Mouse (Mus musculus) midbrain, embryonic 14.5 days (tissue): ENCODE results near the gene Ankrd17. TPM values are rescaled to one million over a fixed set of nuclear protein-coding genes. Genes with fewer than 3 reads are reported as not detected.

Experiments used
- ATAC-seq: fragments of 200-750 bp; cut with Nextera tagmentation; 2 replicates; pipeline ENCODE4 v1.8.0; 2017; ENCODE audit warnings: moderate number of reproducible peaks, moderate library complexity; ENCODE audit not compliant: low FRiP score, low TSS enrichment
- DNase-seq: peaks from one replicate; pipeline ENCODE4 v3.0.0-alpha.2; 2015
- H3K27ac ChIP-seq: fragments of 300-500 bp; sonication (generic); replicated peaks from 2 replicates; pipeline ENCODE4 v1.5.1; 2014; ENCODE audit warnings: mild to moderate bottlenecking, low read depth, low read length, moderate library complexity
- H3K27me3 ChIP-seq: fragments of 300-500 bp; sonication (generic); 2 replicates; pipeline ENCODE4 v1.6.1; 2014; ENCODE audit warnings: low read length, control low read depth, mixed read lengths; ENCODE audit not compliant: control insufficient read depth, insufficient read depth
- H3K36me3 ChIP-seq: fragments of 300-500 bp; sonication (generic); 2 replicates; pipeline ENCODE4 v1.6.1; 2014; ENCODE audit warnings: low read length, control low read depth; ENCODE audit not compliant: control insufficient read depth, insufficient read depth
- H3K4me1 ChIP-seq: fragments of 300-500 bp; sonication (generic); 2 replicates; pipeline ENCODE4 v1.6.1; 2014; ENCODE audit warnings: mild to moderate bottlenecking, antibody characterized with exemption, low read length, control low read depth; ENCODE audit not compliant: control insufficient read depth, insufficient read depth
- H3K4me2 ChIP-seq: fragments of 300-500 bp; sonication (generic); 2 replicates; pipeline ENCODE4 v1.6.1; 2014; ENCODE audit warnings: mild to moderate bottlenecking, low read length, moderate library complexity
- H3K4me3 ChIP-seq: fragments of 300-500 bp; sonication (generic); replicated peaks from 2 replicates; pipeline ENCODE4 v1.5.1; 2014; ENCODE audit warnings: low read depth, low read length
- H3K9ac ChIP-seq: fragments of 300-500 bp; sonication (generic); replicated peaks from 2 replicates; pipeline ENCODE4 v1.6.1; 2014; ENCODE audit warnings: mild to moderate bottlenecking, low read length, moderate library complexity
- H3K9me3 ChIP-seq: fragments of 300-500 bp; sonication (generic); 2 replicates; pipeline ENCODE4 v1.6.1; 2016; ENCODE audit warnings: low read length, control low read depth, mixed read lengths; ENCODE audit not compliant: control insufficient read depth
- WGBS: fragments of 180-500 bp; shearing (Covaris S2); extraction: QIAGEN DNeasy Blood & Tissue Kit; methylation state at CpG from one replicate; pipeline ENCODE4 v1.1.7; 2014; 5-methylcytosine and 5-hydroxymethylcytosine counted together
- polyA plus RNA-seq: library from polyadenylated mRNA; unstranded; fragments of >200 nt; fragmentation: Nextera tagmentation; extraction: Ambion mirVana; gene quantifications from 2 replicates; pipeline ENCODE4 v1.2.1, GENCODE M21; 2014

Gene Ankrd17
- polyA plus RNA-seq: 34.8 and 39.2 TPM in 2 replicates

- no peaks in the 10 kb centered on the region for H3K9me3 ChIP-seq
- peak within 1 kb of the TSS; percentile 99 for H3K27ac ChIP-seq
- ATAC-seq (peak; percentile 95), DNase-seq (peak; percentile 96)
- H3K4me3 ChIP-seq: peak within 1 kb of the TSS; percentile 90
- peak within 1 kb of the TSS; percentile 91 for H3K9ac ChIP-seq
- WGBS: under 1% methylated on average over 88 of the region's 104 CpGs
- H3K4me2 ChIP-seq: peak within 1 kb of the TSS; percentile 71
- no peaks in the 10 kb centered on the region for H3K36me3 ChIP-seq
- H3K27me3 ChIP-seq: no peaks in the 10 kb centered on the region
- H3K4me1 ChIP-seq: peaks cover 19% of the 10 kb centered on the region
Observed at GRCm38 (mm10) chr5:90366121-90367066, at the start of gene Ankrd17. Ankrd17 (minus strand) TSS chr5:90366577.

- no peak for DNase-seq
- Histone ChIP-seq H3K4me3 (no peak overlapping the region), H3K9me3 (no peaks in the 10 kb centered on the region), H3K4me2 (no peak overlapping the region), H3K27ac (no peak overlapping the region), H3K9ac (no peak overlapping the region), H3K4me1 (no peaks in the 10 kb centered on the region), H3K36me3 (no peaks in the 10 kb centered on the region), H3K27me3 (no peaks in the 10 kb centered on the region)
- no peak for ATAC-seq
- WGBS: 55% methylated on average over 6 of the region's 6 CpGs
Observed at GRCm38 (mm10) chr5:90414925-90415295, 48.5 kb upstream of the Ankrd17 start.

GRCm38 (mm10) chr5:90414142-90414924 is 48.0 kb upstream of the Ankrd17 start:
- no peaks in the 10 kb centered on the region for H3K27me3 ChIP-seq
- H3K4me1 ChIP-seq: no peaks in the 10 kb centered on the region
- WGBS: 83% methylated on average over 8 of the region's 8 CpGs
- H3K4me3 ChIP-seq: no peak overlapping the region
- DNase-seq: no peak
- no peak for ATAC-seq
- no peak overlapping the region for H3K4me2 ChIP-seq
- H3K9ac ChIP-seq: no peak overlapping the region
- no peaks in the 10 kb centered on the region for H3K36me3 ChIP-seq
- H3K9me3 ChIP-seq: no peaks in the 10 kb centered on the region
- H3K27ac ChIP-seq: no peak overlapping the region

GRCm38 (mm10) chr5:90405210-90405609 is 38.8 kb upstream of the Ankrd17 start:
- no peak for ATAC-seq

GRCm38 (mm10) chr5:90396817-90397216 is 30.4 kb upstream of the Ankrd17 start:
- 90% methylated on average over 4 of the region's 4 CpGs for WGBS
- H3K4me3 ChIP-seq: no peak overlapping the region
- DNase-seq (no peak), ATAC-seq (no peak)
- H3K36me3 ChIP-seq: no peaks in the 10 kb centered on the region
- no peaks in the 10 kb centered on the region for H3K27me3 ChIP-seq
- H3K9me3 ChIP-seq: no peaks in the 10 kb centered on the region
- no peak overlapping the region for H3K4me2 ChIP-seq
- no peak overlapping the region for H3K27ac ChIP-seq
- no peaks in the 10 kb centered on the region for H3K4me1 ChIP-seq
- no peak overlapping the region for H3K9ac ChIP-seq

More at GRCm38 (mm10) chr5:90405210-90405609, 38.8 kb upstream of the Ankrd17 start:
- no peaks in the 10 kb centered on the region for H3K27me3 ChIP-seq
- H3K36me3 ChIP-seq: no peaks in the 10 kb centered on the region
- no peak overlapping the region for H3K4me3 ChIP-seq
- DNase-seq: peak; percentile 24
- H3K4me1 ChIP-seq: no peaks in the 10 kb centered on the region
- no peak overlapping the region for H3K4me2 ChIP-seq
- 90% methylated on average over 4 of the region's 4 CpGs for WGBS
- H3K9me3 ChIP-seq: no peaks in the 10 kb centered on the region
- H3K27ac ChIP-seq: no peak overlapping the region
- H3K9ac ChIP-seq: no peak overlapping the region

GRCm38 (mm10) chr5:90394322-90394721 is 27.9 kb upstream of the Ankrd17 start:
- Histone ChIP-seq H3K36me3 (no peaks in the 10 kb centered on the region), H3K9ac (no peak overlapping the region), H3K9me3 (no peaks in the 10 kb centered on the region), H3K4me3 (no peak overlapping the region), H3K4me1 (no peaks in the 10 kb centered on the region), H3K27ac (no peak overlapping the region), H3K27me3 (no peaks in the 10 kb centered on the region), H3K4me2 (no peak overlapping the region)
- no peak for ATAC-seq
- WGBS: 80% methylated on average over 4 of the region's 4 CpGs
- DNase-seq: no peak

- Histone ChIP-seq H3K9me3 (no peaks in the 10 kb centered on the region), H3K36me3 (no peaks in the 10 kb centered on the region), H3K4me3 (no peak overlapping the region), H3K27me3 (no peaks in the 10 kb centered on the region), H3K27ac (no peak overlapping the region), H3K4me1 (no peaks in the 10 kb centered on the region), H3K9ac (no peak overlapping the region), H3K4me2 (no peak overlapping the region)
- DNase-seq: no peak
- 72% methylated on average over 5 of the region's 5 CpGs for WGBS
- ATAC-seq: no peak
Observed at GRCm38 (mm10) chr5:90393764-90394163, 27.4 kb upstream of the Ankrd17 start.

- Histone ChIP-seq H3K9ac (no peak overlapping the region), H3K4me1 (no peaks in the 10 kb centered on the region), H3K9me3 (0 out of 2 replicates have a peak, but pooled peaks cover 3% of the 10 kb centered on the region), H3K4me2 (no peak overlapping the region), H3K27ac (no peak overlapping the region), H3K27me3 (no peaks in the 10 kb centered on the region), H3K4me3 (no peak overlapping the region), H3K36me3 (no peaks in the 10 kb centered on the region)
- ATAC-seq: no peak
- DNase-seq: no peak
- whole genome bisulfite sequencing: 66% methylated on average over 1 of the region's 1 CpGs
Observed at GRCm38 (mm10) chr5:90383080-90383479, 16.7 kb upstream of the Ankrd17 start.
